Mouse (Mus musculus): ENCODE results near the gene B3gnt2. TPM values are rescaled to one million over a fixed set of nuclear protein-coding genes. Genes with fewer than 3 reads are reported as not detected.

Gene B3gnt2
- polyA plus RNA-seq, 1 experiment = 9.7 TPM

DNA sequence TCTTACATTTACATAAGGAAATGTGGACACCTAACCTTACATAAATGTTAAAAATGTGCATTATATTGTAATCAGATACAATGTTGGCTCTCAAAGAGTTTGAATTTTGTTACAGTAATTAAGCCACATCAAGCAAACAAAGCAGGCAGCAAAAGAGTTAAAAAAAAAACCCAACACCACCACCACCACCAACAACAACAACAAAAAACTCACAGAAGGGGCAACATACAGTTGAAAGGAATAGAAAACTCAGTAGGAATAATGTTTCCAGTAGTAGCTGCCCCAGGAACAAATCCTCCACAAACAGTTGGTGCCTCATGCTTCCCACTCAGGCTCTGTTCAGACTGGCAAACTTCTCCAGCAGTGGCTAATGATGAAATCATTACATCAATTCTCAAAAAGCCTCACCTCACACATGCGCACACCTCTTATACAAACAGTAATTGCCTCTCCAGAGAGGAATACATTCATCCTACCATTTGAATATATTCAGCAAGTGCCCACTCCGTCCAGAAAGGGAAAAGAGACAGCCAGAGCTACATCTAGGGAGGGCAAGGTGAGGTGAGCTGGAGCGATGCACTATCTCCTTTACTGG, 4.3 kb downstream of the B3gnt2 start:
- WGBS = 79% methylated on average over 3 of the region's 3 CpGs
- H3K4me3 ChIP-seq (ENCODE audit: low read depth, low read length) = no peak overlapping the region
- H3K4me1 ChIP-seq (ENCODE audit: control insufficient read depth, insufficient read depth, insufficient read length, low read length) = peaks cover 18% of the 10 kb centered on the region
- TF ChIP-seq POLR2A (IDR thresholded peaks at IDR 0.05; ENCODE audit: low read depth, low read length) (no peak), CTCF (IDR thresholded peaks at IDR 0.05; ENCODE audit: extremely low read depth, insufficient read length, insufficient replicate concordance, low read depth, low read length) (no peak)
- H3K27ac ChIP-seq (ENCODE audit: insufficient read depth, low read depth, low read length) = no peak overlapping the region
- peaks cover 2% of the 10 kb centered on the region; the same call in 1 of the 2 replicates for H3K36me3 ChIP-seq (ENCODE audit: control insufficient read depth, insufficient read depth, low read length)
- no peaks in the 10 kb centered on the region for H3K27me3 ChIP-seq (ENCODE audit: control insufficient read depth, insufficient read depth, low read length)

DNA sequence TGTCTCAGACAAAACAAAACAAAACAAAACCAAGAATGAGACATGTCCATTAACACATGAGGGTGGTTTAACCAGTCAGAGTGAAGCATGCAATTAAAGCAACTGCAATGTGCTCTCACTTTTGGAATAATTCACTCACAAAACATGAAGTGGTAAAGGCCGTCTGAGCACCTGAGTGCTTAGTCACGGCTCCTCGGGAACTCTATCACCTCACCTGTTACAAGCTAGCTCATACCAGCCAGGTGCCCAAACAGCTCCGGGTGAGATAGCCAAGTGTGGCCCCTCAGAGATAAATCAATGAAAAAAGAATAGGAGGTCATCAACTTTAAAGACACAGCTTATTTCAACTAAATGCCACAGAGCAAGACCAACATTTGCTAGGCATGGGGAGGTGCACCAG, 6.2 kb downstream of the B3gnt2 start:
- H3K4me3 ChIP-seq (ENCODE audit: low read depth, low read length) = no peak overlapping the region
- 28% methylated on average over 4 of the region's 4 CpGs for WGBS
- H3K4me1 ChIP-seq (ENCODE audit: control insufficient read depth, insufficient read depth, insufficient read length, low read length) = peaks cover 30% of the 10 kb centered on the region; the same call in 1 of the 2 replicates
- no peak overlapping the region for H3K27ac ChIP-seq (ENCODE audit: insufficient read depth, low read depth, low read length)
- H3K36me3 ChIP-seq (ENCODE audit: control insufficient read depth, insufficient read depth, low read length) = peaks cover 2% of the 10 kb centered on the region; the same call in 1 of the 2 replicates
- TF ChIP-seq POLR2A (IDR thresholded peaks at IDR 0.05; ENCODE audit: low read depth, low read length) (no peak), CTCF (IDR thresholded peaks at IDR 0.05; ENCODE audit: extremely low read depth, insufficient read length, insufficient replicate concordance, low read depth, low read length) (no peak)
- H3K27me3 ChIP-seq (ENCODE audit: control insufficient read depth, insufficient read depth, low read length) = no peaks in the 10 kb centered on the region

DNA sequence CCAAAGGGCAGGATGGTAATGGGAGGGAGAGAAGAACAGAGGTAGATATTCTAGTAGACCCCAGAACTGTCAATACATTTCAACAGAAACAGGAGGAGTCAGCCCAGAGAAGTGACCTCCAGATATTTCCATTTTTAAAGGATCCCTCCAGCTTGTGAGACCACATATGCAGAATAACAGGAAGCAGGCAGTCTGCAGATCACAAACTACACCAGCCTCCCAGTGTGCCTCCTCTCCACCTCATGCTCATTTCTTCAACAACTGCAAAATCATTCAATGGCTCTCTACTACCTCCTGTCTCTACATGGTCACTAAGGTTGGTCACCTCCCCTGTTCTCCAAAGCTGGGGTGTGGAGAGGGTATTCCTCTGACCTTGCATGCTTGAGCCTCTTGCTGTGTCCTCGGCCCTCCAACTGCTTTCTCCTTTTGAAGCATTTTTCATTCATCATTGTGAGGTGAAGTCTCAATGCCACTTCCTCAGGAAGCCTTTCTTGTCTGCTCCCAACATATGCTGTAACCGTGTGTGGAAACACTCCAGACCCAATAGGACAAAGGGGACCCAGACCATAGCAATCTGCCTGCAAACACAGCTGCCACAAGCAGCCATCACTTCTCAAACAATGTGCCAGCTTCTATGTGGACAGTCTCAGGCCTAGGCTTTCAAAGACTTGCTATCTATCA, 7.1 kb downstream of the B3gnt2 start:
- H3K36me3 ChIP-seq (ENCODE audit: control insufficient read depth, insufficient read depth, low read length) = peaks cover 2% of the 10 kb centered on the region; the same call in 1 of the 2 replicates
- TF ChIP-seq POLR2A (IDR thresholded peaks at IDR 0.05; ENCODE audit: low read depth, low read length) (no peak), CTCF (IDR thresholded peaks at IDR 0.05; ENCODE audit: extremely low read depth, insufficient read length, insufficient replicate concordance, low read depth, low read length) (no peak)
- no peak overlapping the region for H3K27ac ChIP-seq (ENCODE audit: insufficient read depth, low read depth, low read length)
- no peak overlapping the region for H3K4me3 ChIP-seq (ENCODE audit: low read depth, low read length)
- no peaks in the 10 kb centered on the region for H3K27me3 ChIP-seq (ENCODE audit: control insufficient read depth, insufficient read depth, low read length)
- peaks cover 31% of the 10 kb centered on the region; the same call in 1 of the 2 replicates for H3K4me1 ChIP-seq (ENCODE audit: control insufficient read depth, insufficient read depth, insufficient read length, low read length)
- WGBS = 51% methylated on average over 2 of the region's 2 CpGs

DNA sequence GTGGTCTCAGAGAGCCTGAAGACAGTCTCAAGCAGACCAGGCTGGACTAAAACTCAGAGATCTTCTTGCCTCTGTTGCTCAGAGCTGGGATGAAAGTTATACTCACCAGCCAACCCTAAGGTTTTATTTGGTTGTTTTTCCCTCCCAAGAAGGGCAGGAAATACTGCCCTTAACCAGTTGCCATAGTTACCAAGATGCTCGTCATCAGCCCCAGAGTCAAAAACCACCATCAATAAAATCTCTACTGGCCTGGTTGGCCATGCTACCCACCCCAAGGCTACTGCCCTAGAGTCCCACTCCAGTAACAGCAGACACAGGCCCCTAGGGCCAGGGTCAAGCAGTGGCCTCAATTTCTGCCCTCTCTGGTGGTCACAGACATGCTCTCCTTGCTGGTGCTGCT, 8.3 kb downstream of the B3gnt2 start:
- Histone ChIP-seq H3K27ac (ENCODE audit: insufficient read depth, low read depth, low read length) (peak overlapping the region; percentile 26), H3K4me1 (ENCODE audit: control insufficient read depth, insufficient read depth, insufficient read length, low read length) (peaks cover 41% of the 10 kb centered on the region; the same call in 1 of the 2 replicates), H3K36me3 (ENCODE audit: control insufficient read depth, insufficient read depth, low read length) (peaks cover 2% of the 10 kb centered on the region; the same call in 1 of the 2 replicates), H3K4me3 (ENCODE audit: low read depth, low read length) (no peak overlapping the region), H3K27me3 (ENCODE audit: control insufficient read depth, insufficient read depth, low read length) (no peaks in the 10 kb centered on the region)
- no peak for TF ChIP-seq CTCF (IDR thresholded peaks at IDR 0.05; ENCODE audit: extremely low read depth, insufficient read length, insufficient replicate concordance, low read depth, low read length)
- TF ChIP-seq POLR2A (IDR thresholded peaks at IDR 0.05; ENCODE audit: low read depth, low read length) = no peak
- WGBS = 61% methylated on average over 1 of the region's 1 CpGs

DNA sequence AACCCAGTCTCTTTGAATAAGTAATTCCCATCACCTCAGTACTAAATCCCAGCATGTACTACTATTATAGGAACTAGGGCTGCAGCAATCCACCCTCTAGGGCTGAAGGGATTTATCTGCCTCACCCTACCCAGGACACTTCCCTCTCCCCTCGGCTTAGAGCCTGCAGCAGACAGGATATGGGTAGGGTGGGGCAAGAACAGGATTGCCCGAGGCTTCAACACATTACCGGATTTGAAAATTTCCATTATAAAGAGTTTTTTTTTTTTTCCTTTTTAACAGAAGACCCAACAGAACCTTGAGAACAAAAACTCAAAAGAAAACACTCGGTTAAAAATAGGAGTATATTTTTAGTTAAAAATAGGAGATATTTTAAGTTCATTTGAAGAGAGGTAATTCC, 9.3 kb downstream of the B3gnt2 start:
- TF ChIP-seq CTCF (IDR thresholded peaks at IDR 0.05; ENCODE audit: extremely low read depth, insufficient read length, insufficient replicate concordance, low read depth, low read length) (no peak), POLR2A (IDR thresholded peaks at IDR 0.05; ENCODE audit: low read depth, low read length) (no peak)
- peaks cover 47% of the 10 kb centered on the region for H3K4me1 ChIP-seq (ENCODE audit: control insufficient read depth, insufficient read depth, insufficient read length, low read length)
- H3K27ac ChIP-seq (ENCODE audit: insufficient read depth, low read depth, low read length) = no peak overlapping the region
- 26% methylated on average over 4 of the region's 4 CpGs for WGBS
- peaks cover 2% of the 10 kb centered on the region; the same call in 1 of the 2 replicates for H3K36me3 ChIP-seq (ENCODE audit: control insufficient read depth, insufficient read depth, low read length)
- H3K4me3 ChIP-seq (ENCODE audit: low read depth, low read length) = no peak overlapping the region
- H3K27me3 ChIP-seq (ENCODE audit: control insufficient read depth, insufficient read depth, low read length) = no peaks in the 10 kb centered on the region

DNA sequence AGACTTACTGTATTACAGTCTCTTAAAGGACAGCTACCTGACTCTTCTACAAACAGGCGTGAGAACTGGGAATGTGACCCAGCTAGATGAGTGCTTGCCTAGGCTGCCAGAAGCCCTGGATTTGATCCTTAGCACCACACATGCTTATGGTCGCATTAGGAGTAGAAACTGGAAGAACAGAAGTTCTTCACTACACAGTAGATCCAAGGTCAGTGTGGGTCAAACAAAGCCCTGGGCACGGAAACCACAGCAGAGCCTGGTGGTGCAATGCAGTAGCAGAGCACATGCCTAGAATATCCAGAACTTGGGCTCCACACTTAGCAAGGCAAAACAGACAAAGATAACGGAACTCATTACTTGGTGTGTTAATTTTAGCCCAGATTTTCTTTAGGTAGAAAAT, 10.7 kb downstream of the B3gnt2 start:
- no peak for TF ChIP-seq CTCF (IDR thresholded peaks at IDR 0.05; ENCODE audit: extremely low read depth, insufficient read length, insufficient replicate concordance, low read depth, low read length)
- TF ChIP-seq POLR2A (IDR thresholded peaks at IDR 0.05; ENCODE audit: low read depth, low read length) = no peak
- 69% methylated on average over 4 of the region's 4 CpGs for WGBS

DNA sequence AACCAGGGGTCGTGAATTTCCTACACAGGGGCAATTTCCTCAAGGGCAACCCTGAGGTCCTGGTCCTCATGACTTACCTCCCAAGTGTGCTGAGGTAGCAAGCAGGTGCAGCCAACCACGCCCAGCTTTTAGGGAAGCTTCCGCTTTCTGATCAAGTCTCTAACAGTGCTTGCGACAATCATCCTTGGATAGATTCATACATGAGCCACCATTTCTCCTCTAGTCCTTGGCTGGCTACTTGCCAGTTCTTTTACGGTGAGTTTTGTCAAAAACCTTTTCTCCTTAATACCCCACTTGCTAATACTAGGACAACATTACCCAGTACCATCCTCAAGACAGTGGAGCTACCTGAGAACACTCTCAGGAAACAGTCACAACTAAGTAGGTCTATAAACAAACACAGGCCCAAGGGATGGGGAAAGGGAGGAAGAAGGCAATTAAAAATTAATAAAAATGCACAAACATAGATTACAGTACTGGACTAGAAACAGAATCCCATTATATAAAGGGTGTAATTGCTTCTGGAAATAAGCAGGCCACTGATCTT, 12.0 kb downstream of the B3gnt2 start:
- Histone ChIP-seq H3K4me3 (ENCODE audit: low read depth, low read length) (no peak overlapping the region), H3K27me3 (ENCODE audit: control insufficient read depth, insufficient read depth, low read length) (no peaks in the 10 kb centered on the region), H3K4me1 (ENCODE audit: control insufficient read depth, insufficient read depth, insufficient read length, low read length) (peaks cover 60% of the 10 kb centered on the region), H3K27ac (ENCODE audit: insufficient read depth, low read depth, low read length) (peak overlapping the region; percentile 95), H3K36me3 (ENCODE audit: control insufficient read depth, insufficient read depth, low read length) (peaks cover 2% of the 10 kb centered on the region; the same call in 1 of the 2 replicates)
- 16% methylated on average over 5 of the region's 5 CpGs for WGBS
- no peak for TF ChIP-seq POLR2A (IDR thresholded peaks at IDR 0.05; ENCODE audit: low read depth, low read length)
- TF ChIP-seq CTCF (IDR thresholded peaks at IDR 0.05; ENCODE audit: extremely low read depth, insufficient read length, insufficient replicate concordance, low read depth, low read length) = no peak

More for the DNA sequence above, 10.7 kb downstream of the B3gnt2 start:
- Histone ChIP-seq H3K4me1 (ENCODE audit: control insufficient read depth, insufficient read depth, insufficient read length, low read length) (peaks cover 60% of the 10 kb centered on the region), H3K4me3 (ENCODE audit: low read depth, low read length) (no peak overlapping the region), H3K27ac (ENCODE audit: insufficient read depth, low read depth, low read length) (peak overlapping the region; percentile 72; the same call in 1 of the 2 replicates), H3K27me3 (ENCODE audit: control insufficient read depth, insufficient read depth, low read length) (no peaks in the 10 kb centered on the region), H3K36me3 (ENCODE audit: control insufficient read depth, insufficient read depth, low read length) (peaks cover 2% of the 10 kb centered on the region; the same call in 1 of the 2 replicates)

Measured in small intestine, adult 2 months (tissue).